Mouse (Mus musculus) left cerebral cortex, postnatal 4 days (tissue): ENCODE measurements around the gene Gm10799. TPM values are rescaled to one million over a fixed set of nuclear protein-coding genes. Genes with fewer than 3 reads are reported as not detected.
"Not testable (repeated sequence)": the region's sequence is repeated elsewhere in the genome, so short reads cannot be mapped to it uniquely, and the experiment has no call there.

Experiments used
- DNase-seq: peaks from one replicate; pipeline ENCODE4 v3.0.0-alpha.2; 2022
- intact Hi-C: fragments of 180-260 bp; cut with DNase I; formaldehyde crosslinking; loops from one replicate; pipeline ENCODE4 v1.15.1; 2025
- total RNA-seq, 2 experiments: library from RNA; stranded (reverse); gene quantifications; 2 replicates each; pipeline ENCODE4 v1.2.3; 2021

Gm10799 gene
- total RNA-seq, 2 experiments from 2014 or later: not detected

GRCm38 (mm10) chr2:104078285-104078684, 9.9 kb upstream of the Gm10799 start:
- intact Hi-C loops, DNase-seq: not testable (repeated sequence)

GRCm38 (mm10) chr2:104069704-104070185, 1.4 kb upstream of the Gm10799 start, which contains the start of gene Cd59b:
Gene Cd59b (plus strand): TSS chr2:104069849.
- intact Hi-C loops: loop anchor here (2.0 kb wide), 1 partner anchor 25 kb away; the partner anchor contains the start of gene Cd59a
- peak; percentile 27 for DNase-seq

- intact Hi-C loops, DNase-seq: not testable (repeated sequence)
Observed at GRCm38 (mm10) chr2:104065526-104065925, 2.8 kb downstream of the Gm10799 start, which contains the start of gene Gm10912. Gene Gm10912 (plus strand): TSS chr2:104065826.

- no peak for DNase-seq
- intact Hi-C loops: no loop called here
Observed at GRCm38 (mm10) chr2:104064152-104064551, 4.2 kb downstream of the Gm10799 start.

DNA sequence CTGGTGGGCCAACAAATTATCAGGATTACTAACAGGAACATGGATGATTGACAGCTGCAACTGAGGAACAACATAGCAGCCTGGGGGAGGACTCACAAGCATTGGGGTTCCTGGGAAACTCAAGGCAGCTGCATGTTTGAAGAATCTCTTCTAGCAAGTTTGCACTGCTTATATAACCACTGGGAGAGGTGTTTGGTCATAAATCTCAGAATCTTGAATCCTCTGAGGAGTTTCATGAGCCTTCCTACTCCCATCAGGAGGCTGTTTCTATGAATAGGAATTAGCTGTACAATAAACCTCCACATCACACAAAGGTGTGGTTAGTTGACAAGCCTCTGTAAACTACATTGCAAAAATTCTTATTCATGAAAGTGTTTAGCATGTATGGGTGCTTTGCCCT, 5.7 kb downstream of the Gm10799 start:
- intact Hi-C loops: no loop called here
- no peak for DNase-seq

DNA sequence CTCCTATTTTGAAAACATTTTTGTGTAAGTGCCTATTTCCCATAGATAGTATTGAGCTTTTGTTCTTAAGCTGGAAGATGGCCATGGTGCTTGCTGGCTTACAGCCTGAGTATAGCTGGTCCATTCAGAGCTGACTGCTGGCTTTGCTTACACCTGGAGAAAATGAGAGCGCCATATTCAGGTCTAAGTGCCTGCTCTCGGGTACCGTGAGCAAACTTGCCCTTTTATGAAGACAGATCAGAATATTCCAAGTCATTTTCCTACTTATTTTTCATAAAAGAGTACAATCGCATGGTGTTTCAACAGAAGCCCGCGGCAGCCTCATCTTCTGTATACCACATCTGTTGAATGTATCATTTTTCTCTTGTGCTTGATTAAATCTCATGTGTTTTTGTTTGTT, 7.4 kb downstream of the Gm10799 start:
- intact Hi-C loops: no loop called here
- no peak for DNase-seq

DNA sequence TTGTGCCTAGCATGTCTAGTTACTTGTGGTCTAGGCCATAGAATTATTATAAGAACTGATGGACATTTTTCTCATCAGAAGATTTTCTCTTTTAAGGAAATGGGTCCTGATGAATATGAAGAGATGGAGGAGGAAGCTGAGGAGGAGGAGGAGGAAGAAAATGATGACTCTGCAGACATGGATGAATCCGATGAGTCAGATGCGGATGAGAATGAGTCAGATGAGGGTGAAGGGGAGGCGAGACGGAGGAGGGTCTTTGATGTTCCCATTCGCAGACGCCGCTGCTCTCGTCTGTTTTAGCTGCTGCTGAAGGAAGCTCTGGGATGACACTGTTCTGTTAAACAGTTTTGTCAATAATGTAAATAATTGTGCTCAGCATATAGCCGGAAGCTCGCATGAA, 8.6 kb downstream of the Gm10799 start:
- DNase-seq: no peak
- intact Hi-C loops: no loop called here

DNA sequence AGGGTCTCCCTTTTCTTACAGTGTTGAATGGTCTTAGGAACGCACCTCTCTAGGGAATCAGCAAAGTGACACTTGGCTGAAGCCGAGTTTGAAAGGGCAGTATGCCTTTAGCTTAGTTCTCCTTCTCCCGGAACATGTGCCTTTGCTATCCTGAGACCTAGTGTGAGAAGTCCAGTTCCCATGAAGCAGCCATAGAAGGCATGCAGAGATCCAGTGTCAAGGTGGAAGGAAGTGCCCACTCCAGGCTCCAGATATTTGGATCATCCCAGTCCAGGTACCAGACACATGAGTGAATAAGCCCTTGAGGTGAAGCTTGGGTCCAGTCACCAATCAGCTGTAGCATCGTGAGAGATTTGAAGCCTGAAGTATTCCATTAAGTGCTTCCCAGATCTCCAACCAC, 9.4 kb downstream of the Gm10799 start:
- DNase-seq: no peak
- intact Hi-C loops: no loop called here

GRCm38 (mm10) chr2:104058381-104058780, 10.0 kb downstream of the Gm10799 start:
- intact Hi-C loops: no loop called here
- no peak for DNase-seq

GRCm38 (mm10) chr2:104044479-104045080, 23.8 kb downstream of the Gm10799 start:
- no peak for DNase-seq
- intact Hi-C loops: no loop called here

GRCm38 (mm10) chr2:104043624-104044478, 24.5 kb downstream of the Gm10799 start:
- DNase-seq: no peak
- intact Hi-C loops: no loop called here

DNA sequence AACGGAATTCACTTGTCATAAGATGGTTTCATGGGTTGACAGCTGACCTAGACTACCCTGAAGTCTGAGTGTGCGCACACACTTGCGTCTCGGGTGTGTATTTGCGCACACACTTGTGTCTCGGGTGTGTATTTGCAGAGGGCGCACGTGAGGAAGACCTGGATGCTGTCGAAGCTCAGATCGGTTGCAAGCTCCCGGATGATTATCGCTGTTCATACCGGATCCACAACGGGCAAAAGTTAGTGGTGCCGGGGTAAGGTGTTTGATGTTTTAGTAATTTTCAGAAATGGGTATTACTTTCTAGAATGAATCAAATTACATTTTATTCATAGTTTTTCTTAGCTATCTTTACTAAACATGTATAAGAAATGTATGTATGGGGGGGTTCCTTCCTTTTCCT, 25.6 kb downstream of the Gm10799 start:
- intact Hi-C loops: no loop called here
- no peak for DNase-seq

DNA sequence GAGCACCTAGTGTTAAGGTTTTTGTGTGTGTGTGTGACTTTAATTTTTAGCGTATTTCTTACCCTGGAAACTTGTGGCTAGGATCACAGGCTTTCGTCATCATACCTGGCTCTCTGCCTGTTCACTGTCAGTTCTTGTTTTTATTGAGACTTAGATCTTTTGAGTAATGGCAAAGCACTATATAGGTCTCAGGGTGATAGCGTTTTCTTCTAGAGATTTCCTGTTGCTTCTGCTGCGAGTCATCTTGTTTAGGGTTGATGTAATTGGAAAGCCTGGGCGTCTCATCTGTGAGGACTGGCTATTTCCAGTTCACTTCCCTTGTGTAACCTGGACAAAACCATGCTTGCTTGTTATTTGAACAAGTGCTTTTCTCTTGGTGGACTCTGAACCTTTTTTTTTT, 26.7 kb downstream of the Gm10799 start:
- intact Hi-C loops: no loop called here
- no peak for DNase-seq

DNA sequence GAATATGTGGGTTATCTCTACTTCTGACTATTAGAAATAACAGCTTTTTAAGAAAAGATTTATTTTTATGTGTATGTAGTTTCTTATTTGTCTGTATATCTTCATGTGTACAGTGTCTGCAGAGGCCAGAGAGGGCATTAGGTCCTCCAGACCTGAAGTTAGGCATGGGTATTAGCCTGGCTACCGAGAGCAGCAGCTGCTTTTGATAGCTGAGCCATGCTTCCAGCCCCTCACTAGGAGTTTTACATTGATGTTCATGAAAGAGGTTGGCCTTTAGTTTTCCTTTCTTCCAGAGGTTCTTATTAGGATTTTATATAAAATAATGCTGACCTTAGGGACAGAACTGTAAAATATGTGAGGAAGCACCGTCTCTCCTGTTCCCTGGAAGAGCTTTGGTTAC, 30.1 kb downstream of the Gm10799 start:
- intact Hi-C loops: loop anchor here (10.0 kb wide), 1 partner anchor 387 kb away; no protein-coding TSS in a partner anchor

DNA sequence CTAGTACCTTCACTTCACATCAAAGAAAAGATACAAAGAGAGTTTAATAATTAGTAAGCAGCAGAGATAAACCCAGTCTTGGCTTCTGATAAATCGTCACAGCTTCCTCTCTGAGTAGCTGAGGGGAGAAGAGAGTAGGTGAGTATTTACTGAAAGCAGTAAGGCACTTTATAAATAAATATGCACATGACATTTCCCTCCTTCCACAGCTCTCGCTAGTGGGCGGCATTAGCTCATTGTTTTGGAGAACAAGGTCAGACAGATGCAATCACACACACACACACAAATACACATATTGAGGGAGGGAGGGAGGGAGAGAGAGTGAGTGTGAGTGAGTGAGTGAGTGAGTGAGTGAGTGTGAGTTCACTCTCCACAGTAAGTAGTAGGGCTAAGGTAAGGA, 32.0 kb downstream of the Gm10799 start:
- intact Hi-C loops: loop anchor here (10.0 kb wide), 1 partner anchor 388 kb away; no protein-coding TSS in a partner anchor
- no peak for DNase-seq

More for the DNA sequence above, 30.1 kb downstream of the Gm10799 start:
- DNase-seq: no peak

DNA sequence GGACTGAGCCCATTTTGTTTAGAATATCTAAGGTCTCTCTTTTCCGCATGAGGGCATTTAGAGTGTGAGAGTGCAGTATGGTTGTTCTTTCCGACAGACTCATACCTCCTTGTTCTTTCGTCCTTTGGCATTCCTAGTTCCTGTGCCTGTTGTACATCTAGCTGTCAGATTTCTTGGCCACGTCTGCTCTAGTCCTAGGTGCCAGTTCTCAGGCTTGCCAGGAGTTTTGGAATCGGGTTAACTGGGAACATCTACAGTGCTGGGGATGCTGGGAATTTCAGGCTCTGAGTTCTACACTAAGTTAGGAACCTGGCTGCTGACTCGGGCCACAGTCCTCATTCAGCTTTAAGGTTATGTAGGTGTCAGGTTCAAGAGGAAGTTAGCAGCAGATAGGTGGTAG, 32.8 kb downstream of the Gm10799 start:
- DNase-seq: no peak

DNA sequence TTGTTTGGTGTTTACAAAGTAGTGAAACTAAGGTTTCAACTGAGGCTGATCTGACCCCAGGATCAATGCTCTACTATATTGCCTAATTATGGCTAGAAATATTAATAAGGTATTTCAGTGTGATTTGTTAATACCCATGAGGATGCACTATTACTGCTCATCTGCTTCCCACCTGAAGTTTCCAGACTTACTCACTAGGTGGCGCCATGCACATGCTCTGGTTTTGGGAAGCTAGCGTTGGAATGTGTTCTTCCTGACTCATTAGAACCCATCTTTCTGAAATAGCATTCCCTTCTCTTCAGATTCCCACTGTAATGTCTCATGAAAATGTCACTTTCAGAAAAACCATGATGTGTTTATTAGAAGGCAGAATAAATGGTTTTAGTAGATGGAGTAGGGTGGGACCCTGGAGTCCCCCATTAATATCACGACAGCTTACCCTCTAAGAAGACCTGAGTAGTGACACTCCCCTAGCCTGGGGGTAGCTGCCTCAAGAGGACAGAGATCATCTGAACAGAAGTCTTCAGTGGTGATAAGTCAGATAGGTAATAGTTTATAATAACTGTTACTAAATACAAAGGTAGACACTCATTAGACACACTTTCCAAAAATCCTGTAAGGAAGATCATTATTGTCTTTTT, 33.4 kb downstream of the Gm10799 start:
- intact Hi-C loops: loop anchor here (10.0 kb wide), 1 partner anchor 390 kb away; no protein-coding TSS in a partner anchor
- DNase-seq: peak; percentile 47

More for the DNA sequence above, 32.8 kb downstream of the Gm10799 start:
- intact Hi-C loops: loop anchor here (10.0 kb wide), 1 partner anchor 389 kb away; no protein-coding TSS in a partner anchor

- no peak for DNase-seq
- intact Hi-C loops: loop anchor here (10.0 kb wide), 1 partner anchor 393 kb away; no protein-coding TSS in a partner anchor
Observed at GRCm38 (mm10) chr2:104032056-104032455, 36.3 kb downstream of the Gm10799 start.

DNA sequence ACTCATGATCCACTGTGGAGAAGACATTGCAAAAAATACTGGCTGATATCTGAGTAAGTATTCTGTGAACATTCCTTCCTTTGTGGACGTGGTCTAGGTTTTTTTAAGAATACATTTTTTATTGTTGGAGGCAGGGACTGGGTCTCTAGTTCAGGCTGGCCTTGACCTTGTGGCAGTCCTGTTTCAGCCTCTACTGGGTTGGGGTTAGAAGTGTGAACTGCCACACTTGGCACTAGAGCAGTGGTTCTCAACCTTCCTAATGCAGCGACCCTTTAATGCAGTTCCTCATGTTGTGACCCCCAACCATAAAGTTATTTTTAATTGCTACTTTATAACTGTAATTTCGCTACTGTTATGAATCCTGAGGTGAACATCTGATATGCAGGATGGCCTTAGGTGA, 38.0 kb downstream of the Gm10799 start:
- no peak for DNase-seq
- intact Hi-C loops: loop anchor here (10.0 kb wide), 1 partner anchor 394 kb away; no protein-coding TSS in a partner anchor

- DNase-seq: no peak
- intact Hi-C loops: no loop called here
Observed at GRCm38 (mm10) chr2:104029074-104029473, 39.3 kb downstream of the Gm10799 start.
